Mouse (Mus musculus) liver, adult 2 months (tissue): Measurements from ENCODE around the gene Foxo1. TPM values are rescaled to one million over a fixed set of nuclear protein-coding genes. Genes with fewer than 3 reads are reported as not detected.

ENCODE experiments used
- DNase-seq: peaks from one replicate; pipeline ENCODE4 v3.0.0-alpha.2; 2011; ENCODE audit warnings: low read depth, low spot score; ENCODE audit errors: extremely low read depth
- H3K27ac ChIP-seq: fragments of 200-500 bp; replicated peaks from 2 replicates; pipeline ENCODE4 v1.5.1; 2012; ENCODE audit warnings: low read depth, mild to moderate bottlenecking, control low read depth, inconsistent platforms, low read length; ENCODE audit not compliant: insufficient read depth
- H3K27me3 ChIP-seq: fragments of 200-500 bp; 2 replicates; pipeline ENCODE4 v1.6.1; 2012; ENCODE audit warnings: mild to moderate bottlenecking, moderate library complexity, low read length, inconsistent platforms; ENCODE audit not compliant: control insufficient read depth, insufficient read depth
- H3K36me3 ChIP-seq: fragments of 200-500 bp; 2 replicates; pipeline ENCODE4 v1.6.1; 2012; ENCODE audit warnings: low read length, inconsistent platforms; ENCODE audit not compliant: control insufficient read depth, insufficient read depth
- H3K4me1 ChIP-seq: fragments of 200-500 bp; 2 replicates; pipeline ENCODE4 v1.6.1; 2011; ENCODE audit warnings: low read length; ENCODE audit not compliant: control insufficient read depth, insufficient read depth
- H3K4me3 ChIP-seq: fragments of 200-500 bp; 2 replicates; pipeline ENCODE4 v1.5.1; 2011; ENCODE audit warnings: low read depth, mild to moderate bottlenecking, control low read depth, low read length, moderate library complexity; ENCODE audit not compliant: insufficient read depth
- H3K79me2 ChIP-seq: fragments of 200-500 bp; 2 replicates; pipeline ENCODE4 v1.6.1; 2012; ENCODE audit warnings: inconsistent platforms, mild to moderate bottlenecking, low read length, moderate library complexity; ENCODE audit not compliant: control insufficient read depth, insufficient read depth
- H3K9ac ChIP-seq: fragments of 200-500 bp; 2 replicates; pipeline ENCODE4 v1.6.1; 2012; ENCODE audit warnings: low read depth, mild to moderate bottlenecking, control low read depth, inconsistent platforms, low read length
- CTCF ChIP-seq: fragments of 200-500 bp; IDR thresholded peaks from 2 replicates; pipeline ENCODE4 v1.5.1; 2011; ENCODE audit warnings: low read depth, low read length, control low read depth
- POLR2A ChIP-seq: fragments of 200-500 bp; IDR thresholded peaks from 2 replicates; pipeline ENCODE4 v1.6.1; 2011; ENCODE audit warnings: low read length, control low read depth; ENCODE audit not compliant: insufficient read depth; ENCODE audit errors: extremely low read depth
- WGBS: fragments of 180-500 bp; shearing (Covaris S2); methylation state at CpG from one replicate; pipeline ENCODE4 v1.1.7; 2018; 5-methylcytosine and 5-hydroxymethylcytosine counted together
- polyA plus RNA-seq: library from polyadenylated mRNA; depleted of rRNA; stranded (reverse); fragments of >200 nt; gene quantifications from 2 replicates; pipeline ENCODE4 v1.2.3, GENCODE M21; 2012
- total RNA-seq: library from RNA; depleted of rRNA; stranded (reverse); fragments of >200 nt; gene quantifications from 2 replicates; pipeline ENCODE4 v1.2.3, GENCODE M21; 2014

Gene Foxo1
- total and polyA plus RNA-seq, 2 experiments, result 5.8 to 6.5 TPM

DNA sequence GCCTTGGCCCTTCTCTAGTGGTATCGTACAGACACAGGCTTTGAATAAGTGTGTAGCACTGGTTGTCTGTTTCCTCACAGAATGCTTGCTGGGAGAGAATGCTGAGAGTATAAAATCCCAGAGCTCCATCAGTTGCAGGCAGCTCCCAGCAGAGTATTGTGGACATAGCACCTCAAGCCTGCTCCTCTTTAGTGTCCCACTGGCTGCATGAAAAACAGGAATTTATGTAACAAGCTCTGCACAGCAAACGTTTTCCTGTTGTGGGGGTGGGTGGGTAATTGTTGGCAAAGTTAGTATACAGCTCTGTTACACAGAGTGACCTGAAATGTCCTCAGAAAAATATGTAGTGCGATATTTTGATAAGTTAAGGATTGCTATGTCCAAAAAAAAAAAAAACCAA, 74.1 kb downstream of the Foxo1 start:
- Histone ChIP-seq H3K4me1 (peaks cover 34% of the 10 kb centered on the region), H3K4me3 (no peak overlapping the region), H3K36me3 (peaks cover 6% of the 10 kb centered on the region), H3K27me3 (no peaks in the 10 kb centered on the region), H3K27ac (peak overlapping the region; percentile 61), H3K79me2 (peaks cover 40% of the 10 kb centered on the region), H3K9ac (peak overlapping the region; percentile 17; the same call in 1 of the 2 replicates)
- 25% methylated on average over 3 of the region's 3 CpGs for WGBS
- DNase-seq, result no peak
- TF ChIP-seq POLR2A (no peak), CTCF (no peak)

- Histone ChIP-seq H3K27ac (peak overlapping the region; percentile 3; the same call in 1 of the 2 replicates), H3K36me3 (peaks cover 8% of the 10 kb centered on the region), H3K4me1 (peaks cover 36% of the 10 kb centered on the region), H3K9ac (no peak overlapping the region; the same call in 1 of the 2 replicates), H3K27me3 (no peaks in the 10 kb centered on the region), H3K4me3 (no peak overlapping the region), H3K79me2 (peaks cover 36% of the 10 kb centered on the region)
- no peak for TF ChIP-seq CTCF
- peak; percentile 53 for DNase-seq
- WGBS, result 9% methylated on average over 3 of the region's 3 CpGs
Observed at GRCm38 (mm10) chr3:52342801-52343200, 74.7 kb downstream of the Foxo1 start.

DNA sequence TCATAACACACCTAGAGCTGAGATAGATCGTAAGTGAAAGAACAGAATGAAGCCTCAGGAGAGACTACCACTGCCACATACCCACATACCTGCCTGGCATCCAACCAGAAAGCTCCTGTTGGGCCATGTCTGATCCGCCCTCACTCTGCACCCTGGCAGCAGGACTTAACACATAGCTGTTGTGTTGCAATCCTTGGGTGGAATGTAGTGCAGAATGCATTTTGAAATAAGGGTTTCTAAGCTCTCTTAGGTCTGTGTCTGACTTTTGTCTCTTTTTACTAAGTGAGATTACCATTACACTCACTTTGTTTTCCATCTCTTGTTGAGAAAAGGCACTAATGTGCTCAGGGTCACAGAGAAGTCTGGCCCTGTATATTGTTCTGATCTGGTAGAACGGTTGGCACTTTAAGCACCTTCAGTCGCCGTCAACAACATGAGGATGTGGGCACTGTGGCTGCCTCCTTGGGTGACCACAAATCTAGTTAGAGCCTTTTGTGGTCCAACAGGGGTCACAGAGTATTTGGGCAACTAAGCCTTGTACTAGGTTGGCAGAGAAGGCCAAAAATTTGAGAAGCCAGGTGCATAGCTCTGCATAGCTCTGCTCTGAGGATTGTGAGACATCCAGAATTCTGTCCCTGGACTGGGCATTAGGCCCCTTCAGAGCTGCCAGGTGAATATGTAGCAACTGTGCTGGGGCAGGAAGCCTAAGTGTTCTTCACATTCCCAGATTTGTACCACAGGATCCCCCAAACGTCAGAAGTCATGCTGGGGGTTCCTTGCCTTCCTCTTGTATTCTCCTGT, 75.3 kb downstream of the Foxo1 start:
- 47% methylated on average over 6 of the region's 6 CpGs for WGBS
- Histone ChIP-seq H3K4me1 (peaks cover 33% of the 10 kb centered on the region), H3K27me3 (no peaks in the 10 kb centered on the region), H3K79me2 (peaks cover 39% of the 10 kb centered on the region), H3K4me3 (no peak overlapping the region), H3K27ac (0 out of 2 replicates have a peak overlapping the region, but pooled peaks have one; percentile 3), H3K36me3 (peaks cover 11% of the 10 kb centered on the region), H3K9ac (no peak overlapping the region)
- peak; percentile 82 for DNase-seq
- TF ChIP-seq POLR2A (no peak), CTCF (no peak)

DNA sequence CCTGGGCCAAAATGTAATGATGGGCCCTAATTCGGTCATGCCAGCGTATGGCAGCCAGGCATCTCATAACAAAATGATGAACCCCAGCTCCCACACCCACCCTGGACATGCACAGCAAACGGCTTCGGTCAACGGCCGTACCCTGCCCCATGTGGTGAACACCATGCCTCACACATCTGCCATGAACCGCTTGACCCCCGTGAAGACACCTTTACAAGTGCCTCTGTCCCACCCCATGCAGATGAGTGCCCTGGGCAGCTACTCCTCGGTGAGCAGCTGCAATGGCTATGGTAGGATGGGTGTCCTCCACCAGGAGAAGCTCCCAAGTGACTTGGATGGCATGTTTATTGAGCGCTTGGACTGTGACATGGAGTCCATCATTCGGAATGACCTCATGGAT, 77.7 kb downstream of the Foxo1 start:
- no peak overlapping the region for H3K27ac ChIP-seq
- no peak for DNase-seq
- H3K79me2 ChIP-seq, result peaks cover 25% of the 10 kb centered on the region
- H3K4me1 ChIP-seq, result peaks cover 26% of the 10 kb centered on the region
- no peak overlapping the region for H3K4me3 ChIP-seq
- 90% methylated on average over 11 of the region's 11 CpGs for WGBS
- peaks cover 16% of the 10 kb centered on the region for H3K36me3 ChIP-seq
- TF ChIP-seq CTCF (no peak), POLR2A (no peak)
- H3K27me3 ChIP-seq, result no peaks in the 10 kb centered on the region
- H3K9ac ChIP-seq, result no peak overlapping the region

DNA sequence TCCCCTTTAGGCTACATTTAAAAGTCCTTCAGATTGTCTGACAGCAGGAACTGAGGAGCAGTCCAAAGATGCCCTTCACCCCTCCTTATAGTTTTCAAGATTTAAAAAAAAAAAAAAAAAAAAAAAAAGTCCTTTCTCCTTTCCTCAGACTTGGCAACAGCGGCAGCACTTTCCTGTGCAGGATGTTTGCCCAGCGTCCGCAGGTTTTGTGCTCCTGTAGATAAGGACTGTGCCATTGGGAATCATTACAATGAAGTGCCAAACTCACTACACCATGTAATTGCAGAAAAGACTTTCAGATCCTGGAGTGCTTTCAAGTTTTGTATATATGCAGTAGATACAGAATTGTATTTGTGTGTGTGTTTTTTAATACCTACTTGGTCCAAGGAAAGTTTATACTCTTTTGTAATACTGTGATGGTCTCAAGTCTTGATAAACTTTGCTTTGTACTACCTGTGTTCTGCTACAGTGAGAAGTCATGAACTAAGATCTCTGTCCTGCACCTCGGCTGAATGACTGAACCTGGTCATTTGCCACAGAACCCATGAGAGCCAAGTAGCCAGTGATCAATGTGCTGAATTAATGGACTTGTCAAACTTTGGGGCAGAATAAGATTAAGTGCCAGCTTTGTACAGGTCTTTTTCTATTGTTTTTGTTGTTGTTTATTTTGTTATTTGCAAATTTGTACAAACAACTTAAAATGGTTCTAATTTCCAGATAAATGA, 79.0 kb downstream of the Foxo1 start:
- Histone ChIP-seq H3K36me3 (peaks cover 16% of the 10 kb centered on the region), H3K27ac (no peak overlapping the region), H3K27me3 (no peaks in the 10 kb centered on the region), H3K79me2 (peaks cover 22% of the 10 kb centered on the region), H3K4me3 (no peak overlapping the region), H3K4me1 (peaks cover 17% of the 10 kb centered on the region), H3K9ac (no peak overlapping the region)
- TF ChIP-seq CTCF, result no peak
- TF ChIP-seq POLR2A, result no peak
- 14% methylated on average over 4 of the region's 4 CpGs for WGBS
- DNase-seq, result peak; percentile 53
